Mouse (Mus musculus) cerebellum, postnatal 14 days (tissue): Measurements from ENCODE around the gene Etv6.

ENCODE experiments used
- DNase-seq, 2 experiments: peaks; one replicate each; pipeline ENCODE4 v3.0.0; 2021; ENCODE audit warnings: mixed read lengths in 2 of 2

Etv6 gene

DNA sequence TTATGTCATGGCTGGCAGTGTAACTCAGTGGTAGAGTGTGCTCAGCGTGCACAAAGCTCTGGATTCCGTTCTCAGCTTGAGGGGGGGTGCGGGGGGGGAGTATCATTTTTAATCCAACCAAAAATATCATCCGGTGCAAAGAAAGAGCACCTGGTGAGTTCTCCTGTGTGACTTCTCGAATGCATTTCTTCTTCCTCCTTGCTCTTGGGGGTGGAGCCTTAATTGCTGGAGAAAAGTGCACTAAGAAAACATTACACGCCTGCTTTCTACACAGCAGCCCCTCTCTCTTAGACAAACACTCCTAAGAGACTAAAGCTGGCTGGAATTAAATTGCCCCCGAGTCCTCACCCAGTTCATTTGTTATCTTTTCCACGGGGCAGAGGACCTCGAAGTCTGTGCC lies 139.6 kb downstream of the Etv6 start:
- no peak for DNase-seq

DNA sequence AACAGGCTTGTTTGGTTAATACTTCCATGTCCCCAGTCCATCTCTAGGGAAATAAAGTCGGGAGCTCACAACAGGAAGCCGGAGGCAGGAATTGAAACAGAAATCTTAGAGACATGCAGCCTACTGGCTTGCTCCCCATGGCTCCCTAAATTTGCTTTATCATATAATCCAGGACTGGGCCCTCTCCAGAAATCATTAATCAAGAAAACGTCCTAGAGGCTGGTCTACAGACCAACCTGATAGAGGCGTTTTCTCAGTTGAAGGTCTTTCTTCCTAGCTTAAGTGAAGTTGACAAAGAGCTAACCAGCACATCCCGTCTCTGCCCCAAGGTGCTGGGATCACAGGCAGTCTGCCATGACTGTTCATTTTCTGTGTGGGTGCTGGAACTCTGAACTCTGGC lies 141.7 kb downstream of the Etv6 start:
- DNase-seq = no peak

DNA sequence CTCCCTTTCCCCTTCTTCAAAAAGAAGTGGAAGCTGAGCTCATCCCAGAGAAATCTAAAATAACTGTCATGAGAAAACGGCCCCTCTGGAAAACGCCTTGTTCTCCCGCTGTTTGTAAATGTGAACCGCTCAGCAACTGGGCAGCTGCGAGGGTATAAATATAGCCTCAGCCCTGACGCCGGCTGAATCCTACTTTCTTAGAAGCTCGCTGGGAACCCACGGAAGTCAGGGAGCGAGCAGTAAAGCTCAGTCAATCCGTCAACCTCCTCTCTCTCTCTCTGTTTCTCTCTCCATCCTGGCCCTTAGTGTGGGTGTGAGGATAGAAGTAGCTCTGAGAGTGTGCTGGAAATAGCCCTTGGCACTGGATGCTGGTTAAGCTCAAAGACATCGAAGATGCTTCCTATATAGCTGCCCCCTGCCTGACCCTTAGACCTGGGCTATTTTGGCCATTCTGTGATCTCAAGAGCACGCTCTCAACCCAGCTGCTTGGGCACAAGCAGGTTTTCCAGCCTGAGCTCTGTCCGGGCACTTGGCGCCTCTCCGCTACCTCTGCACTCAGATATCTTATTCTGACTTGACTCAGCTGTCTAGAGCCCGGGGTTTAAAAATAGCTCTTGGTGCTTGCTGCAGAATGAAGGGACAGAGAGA lies 146.9 kb downstream of the Etv6 start:
- no peak for DNase-seq

DNA sequence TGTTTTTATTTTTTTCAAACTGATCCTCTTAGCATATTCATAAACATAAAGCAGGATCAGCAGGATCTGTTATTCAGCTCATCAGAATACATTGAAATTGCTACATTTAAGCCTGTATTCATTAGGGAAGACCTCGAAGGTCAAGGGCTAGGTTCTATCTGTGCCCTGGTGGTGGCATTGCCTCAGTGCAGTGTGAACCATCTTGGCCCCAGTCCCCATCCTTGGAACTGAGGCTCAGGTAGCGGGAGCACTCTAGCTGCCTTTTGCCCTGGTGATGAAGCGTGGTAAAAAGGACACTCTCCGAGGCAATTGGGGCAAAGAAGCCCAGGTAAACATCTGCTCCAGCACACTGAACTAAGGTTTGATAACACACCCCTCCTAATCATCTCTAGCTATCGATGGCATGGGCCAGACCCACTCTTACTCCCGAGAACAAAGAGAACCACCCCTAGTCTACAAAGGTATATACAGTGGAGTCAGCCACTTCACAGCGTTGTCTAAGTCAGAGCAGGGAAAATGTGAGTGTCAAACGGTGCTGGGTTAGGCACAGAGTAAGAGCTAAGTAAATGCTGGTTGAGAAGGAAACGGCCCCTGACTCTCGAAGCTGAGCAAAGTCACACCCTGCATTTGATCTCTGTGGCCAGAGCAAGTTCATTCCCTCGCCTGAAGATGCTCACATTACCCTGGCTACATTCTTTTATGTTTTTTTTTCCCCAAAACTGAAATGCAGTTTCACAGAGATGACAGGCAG lies 148.3 kb downstream of the Etv6 start:
- no peak for DNase-seq

DNA sequence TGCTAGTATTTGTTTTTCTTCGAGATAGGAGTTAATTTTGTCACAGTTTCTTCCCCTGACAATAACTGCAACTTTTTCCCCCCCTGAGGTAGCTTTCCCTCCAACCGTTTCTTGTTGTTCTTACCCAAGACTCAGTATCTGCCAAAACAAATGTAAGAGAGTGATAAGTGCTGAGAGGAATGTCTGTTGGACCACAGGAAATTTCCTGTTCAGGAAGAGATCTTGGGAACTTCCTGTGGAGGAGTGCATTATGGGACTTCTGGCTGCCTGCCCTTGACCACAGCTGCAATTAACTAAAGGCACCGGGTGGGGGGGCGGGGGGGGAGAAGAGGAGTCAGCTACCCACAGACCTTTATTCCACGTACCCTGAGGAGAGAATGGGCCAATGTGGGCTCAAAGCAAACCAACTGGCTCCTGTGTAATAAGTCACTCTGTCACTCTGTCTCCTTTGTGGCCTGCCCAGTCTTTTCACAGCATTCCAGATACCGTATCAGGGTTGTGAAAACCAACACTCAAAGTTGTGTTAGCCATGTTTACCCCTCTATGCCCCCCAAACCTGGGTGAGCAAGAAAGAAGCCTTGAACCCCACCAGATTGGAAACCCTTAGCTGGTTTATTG lies 150.9 kb downstream of the Etv6 start:
- peak in 1 of 2 experiments; percentile 11 for DNase-seq

DNA sequence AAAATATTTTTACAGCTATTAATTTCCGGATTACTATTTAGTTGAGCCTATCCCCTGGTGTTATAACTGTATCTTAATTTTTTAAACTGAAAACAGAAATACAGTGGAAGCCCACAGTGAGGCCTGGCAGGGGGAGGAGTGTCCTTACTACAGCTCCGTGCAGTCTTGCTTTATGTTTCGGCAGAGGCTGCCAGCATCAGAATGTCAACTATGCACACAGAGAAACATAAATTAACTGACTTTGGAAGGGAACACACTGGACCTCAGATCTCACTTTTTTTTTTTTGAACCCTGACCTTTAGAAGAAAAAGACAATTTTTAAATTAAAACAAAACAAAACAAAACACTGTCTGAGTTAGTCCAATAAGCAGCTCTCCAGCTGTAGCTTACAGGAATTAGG lies 153.2 kb downstream of the Etv6 start:
- DNase-seq = no peak

DNA sequence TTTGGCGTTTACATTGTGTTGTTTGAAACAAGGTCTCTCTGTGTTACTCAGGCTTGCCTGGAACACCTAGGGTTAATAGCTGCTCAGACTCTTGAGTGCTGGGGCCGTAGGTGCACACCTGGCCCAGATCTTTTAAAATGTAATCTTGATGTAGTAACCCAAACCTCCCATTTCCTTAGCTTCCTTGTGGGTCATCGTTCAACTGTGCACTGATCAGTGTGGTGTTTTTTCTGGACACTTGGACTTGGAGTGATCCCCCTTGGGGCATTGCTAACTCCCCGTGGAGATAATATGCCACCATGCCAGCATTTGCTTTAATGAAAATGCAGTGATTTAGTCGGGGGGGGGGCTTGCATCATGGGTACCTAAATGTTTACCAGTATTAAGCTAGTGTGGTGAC lies 153.7 kb downstream of the Etv6 start:
- peak in 1 of 2 experiments; percentile 9 for DNase-seq

DNA sequence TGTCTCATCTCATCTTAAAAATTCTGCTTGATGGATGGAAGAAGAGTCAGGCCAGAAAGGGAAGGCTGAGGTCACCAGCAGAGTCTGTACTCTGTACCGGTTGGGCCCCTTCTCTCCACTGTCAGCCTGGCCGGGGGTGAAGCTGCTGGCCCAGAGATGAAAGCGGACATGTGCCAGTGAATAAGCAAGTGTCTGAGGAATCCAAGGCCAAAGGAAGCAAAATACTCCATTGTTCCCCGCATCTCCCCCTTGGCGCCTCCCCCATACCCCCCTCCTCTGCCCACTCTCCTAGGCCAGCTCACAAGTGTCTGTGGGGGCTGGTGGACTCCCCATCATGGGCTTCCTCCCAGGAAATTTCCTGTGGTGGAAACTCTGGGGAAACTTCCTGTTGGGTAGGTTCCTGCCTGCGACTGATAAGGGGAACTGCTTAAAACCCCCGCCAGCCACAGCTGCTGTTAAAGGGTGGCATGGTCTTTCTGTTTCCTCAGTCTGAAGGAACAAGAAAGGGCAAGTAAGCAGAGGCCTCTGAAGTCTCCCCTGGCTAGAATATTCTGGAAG lies 154.2 kb downstream of the Etv6 start:
- peak; percentile 38 for DNase-seq

DNA sequence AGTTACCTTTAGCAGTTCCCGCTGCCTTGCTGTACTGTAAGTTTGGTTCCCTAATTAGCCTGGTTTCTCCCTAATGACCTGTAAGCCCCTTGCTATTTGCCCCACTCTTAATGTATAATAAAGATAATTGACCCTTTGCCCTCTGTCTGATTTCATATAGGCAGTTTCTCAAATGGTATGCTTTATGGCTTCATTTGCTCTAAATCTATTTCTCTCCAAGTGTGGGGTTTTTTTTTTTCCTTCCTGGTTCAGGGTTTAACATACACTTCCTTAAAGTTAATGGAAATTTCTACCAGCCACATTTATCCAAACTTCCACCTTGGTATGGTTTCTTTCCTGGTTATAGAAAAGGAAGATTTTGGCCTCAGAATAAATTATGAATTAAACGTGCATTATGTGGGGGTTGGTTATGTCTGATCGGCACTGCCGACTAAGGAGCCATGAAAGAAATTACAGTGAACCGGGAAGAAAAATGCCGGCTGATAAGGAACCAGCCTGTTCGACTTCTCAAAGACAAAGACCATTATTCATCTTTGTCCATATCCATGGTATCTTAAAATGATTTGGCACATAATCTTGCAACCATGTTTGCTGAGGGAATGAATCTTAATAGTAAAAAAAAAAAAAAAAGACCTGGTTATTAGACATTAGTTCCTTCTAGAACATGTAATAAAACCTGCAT lies 155.2 kb downstream of the Etv6 start:
- no peak for DNase-seq

DNA sequence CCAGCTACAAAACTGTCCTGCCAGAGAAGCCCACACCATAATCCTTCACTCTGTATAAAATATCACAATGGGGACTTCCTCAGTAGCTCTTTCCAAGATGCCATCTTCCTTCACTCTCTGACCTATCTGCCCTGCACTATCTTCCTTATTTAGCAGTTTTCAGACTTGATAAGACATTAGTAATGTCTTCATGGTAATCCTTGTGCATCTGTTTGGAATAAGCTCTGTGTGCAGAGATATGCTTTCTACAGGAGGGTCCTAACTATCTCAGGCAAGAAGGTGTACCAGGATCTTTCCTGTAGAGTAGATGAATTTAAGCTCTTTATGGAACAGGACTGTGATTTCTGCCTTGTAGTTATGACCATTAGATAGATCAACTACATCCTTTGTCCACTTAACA lies 157.2 kb downstream of the Etv6 start:
- no peak for DNase-seq

DNA sequence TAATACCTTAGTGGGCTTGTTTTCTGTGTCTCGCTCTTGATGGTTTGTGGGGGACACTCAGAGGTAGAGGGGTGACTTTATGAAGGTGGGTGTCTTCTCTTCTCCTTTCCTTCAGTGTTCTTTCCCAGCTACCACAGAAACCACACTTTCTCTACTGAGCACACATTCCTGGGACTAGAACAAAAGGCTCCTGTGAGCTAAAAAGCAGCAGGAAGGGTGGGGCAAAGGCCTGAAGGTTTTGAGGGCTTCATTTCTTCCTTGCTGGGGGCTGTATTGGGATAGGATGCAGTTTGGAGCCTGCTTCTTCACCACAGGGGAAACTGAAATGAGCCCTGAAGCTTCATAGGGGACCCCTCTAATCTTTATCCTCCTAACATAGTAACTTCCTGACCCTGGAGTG lies 164.4 kb downstream of the Etv6 start:
- no peak for DNase-seq

DNA sequence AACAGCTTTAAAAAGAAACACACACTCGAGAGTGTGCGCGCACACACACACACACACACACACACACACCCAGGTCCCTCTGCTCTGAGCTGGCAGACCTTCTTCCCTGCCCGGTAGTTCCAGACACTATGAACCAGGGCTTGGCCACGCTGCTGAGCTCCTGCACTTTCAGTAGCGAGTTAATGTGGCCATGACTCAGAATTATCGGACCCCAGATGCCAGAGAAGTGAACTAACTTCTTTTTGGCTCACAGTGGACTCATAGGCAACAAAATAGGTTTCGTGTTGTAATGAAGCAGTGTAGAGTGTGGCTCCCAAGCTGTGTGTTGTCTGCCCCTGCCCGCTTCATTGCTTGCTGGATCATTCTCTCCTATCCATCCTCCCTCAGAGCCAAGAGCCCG lies 165.1 kb downstream of the Etv6 start:
- DNase-seq = no peak

DNA sequence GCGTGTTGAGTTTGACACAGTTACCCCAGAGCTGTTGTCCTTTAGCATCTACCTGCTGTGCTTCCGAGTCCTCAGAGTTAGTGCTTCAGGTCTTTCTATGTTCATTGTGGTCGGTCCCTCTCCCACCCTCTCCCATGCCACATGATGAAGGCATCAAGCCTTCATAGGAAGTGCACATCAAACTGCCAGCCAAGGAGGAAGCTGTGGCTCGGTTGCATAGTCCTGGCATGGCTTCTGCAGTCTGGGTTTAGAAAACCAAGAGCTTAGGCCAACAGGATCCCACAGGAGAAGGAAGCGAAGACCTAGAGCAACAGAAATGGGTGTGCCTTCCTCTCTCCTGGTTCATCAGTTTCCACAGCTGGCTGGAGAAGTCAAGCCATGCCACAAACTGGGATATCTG lies 166.7 kb downstream of the Etv6 start:
- no peak for DNase-seq

DNA sequence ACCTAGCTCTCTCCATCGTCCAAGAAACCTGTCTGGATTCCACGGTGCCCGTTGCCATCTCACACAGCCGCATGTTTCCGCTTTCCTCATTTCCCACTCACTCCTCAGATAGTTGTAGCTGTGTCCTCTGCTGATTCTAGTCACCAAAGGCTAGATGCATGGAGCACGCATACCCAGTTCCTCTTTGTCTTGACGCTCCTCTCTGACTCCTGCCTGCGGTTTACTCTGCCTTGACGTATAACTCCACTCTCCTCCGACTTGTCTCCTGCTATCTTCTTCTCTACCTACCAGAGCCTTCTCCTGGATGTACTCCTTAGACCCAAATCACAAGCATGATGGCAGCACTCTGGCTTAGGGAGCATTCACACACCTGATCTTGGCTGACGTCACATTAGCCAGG lies 169.7 kb downstream of the Etv6 start:
- DNase-seq = no peak

DNA sequence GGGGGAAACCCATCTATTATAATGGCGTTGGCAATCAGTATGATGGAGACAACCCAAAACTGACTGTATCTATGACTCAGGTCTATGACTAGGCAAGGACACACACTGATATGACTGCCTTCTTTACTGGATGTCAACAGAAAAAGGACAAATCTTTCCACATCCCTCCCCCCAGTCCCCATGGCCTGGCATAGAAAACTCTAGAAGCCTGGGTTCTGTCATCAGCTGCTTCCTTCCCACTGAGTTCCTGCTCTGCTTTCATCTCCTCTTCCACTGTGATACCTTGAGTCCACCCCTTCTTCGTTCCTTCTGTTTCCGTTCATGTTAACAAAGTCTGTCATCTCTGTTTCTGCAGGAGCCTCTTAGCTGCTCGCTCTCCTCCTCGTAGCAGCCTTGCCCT lies 170.2 kb downstream of the Etv6 start:
- no peak for DNase-seq

DNA sequence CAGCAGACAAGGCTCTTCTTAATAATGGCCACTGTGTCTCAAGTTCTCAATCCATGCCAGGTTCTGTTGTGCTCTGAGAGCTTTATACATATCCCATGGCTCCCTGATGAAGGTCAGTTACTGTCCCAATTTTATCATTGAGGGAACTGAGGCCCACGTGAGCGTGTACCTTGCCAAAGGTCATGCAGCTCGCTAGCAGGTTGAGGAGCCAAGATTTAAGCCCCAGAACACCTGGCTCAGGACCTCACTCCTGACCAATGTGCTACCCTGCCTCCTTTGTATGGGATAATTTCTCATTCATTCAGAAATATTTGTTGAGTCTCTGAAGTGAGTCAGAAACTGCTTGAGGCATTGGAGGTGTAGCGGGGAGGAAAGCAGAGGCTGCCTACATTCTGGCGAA lies 170.8 kb downstream of the Etv6 start:
- no peak for DNase-seq

DNA sequence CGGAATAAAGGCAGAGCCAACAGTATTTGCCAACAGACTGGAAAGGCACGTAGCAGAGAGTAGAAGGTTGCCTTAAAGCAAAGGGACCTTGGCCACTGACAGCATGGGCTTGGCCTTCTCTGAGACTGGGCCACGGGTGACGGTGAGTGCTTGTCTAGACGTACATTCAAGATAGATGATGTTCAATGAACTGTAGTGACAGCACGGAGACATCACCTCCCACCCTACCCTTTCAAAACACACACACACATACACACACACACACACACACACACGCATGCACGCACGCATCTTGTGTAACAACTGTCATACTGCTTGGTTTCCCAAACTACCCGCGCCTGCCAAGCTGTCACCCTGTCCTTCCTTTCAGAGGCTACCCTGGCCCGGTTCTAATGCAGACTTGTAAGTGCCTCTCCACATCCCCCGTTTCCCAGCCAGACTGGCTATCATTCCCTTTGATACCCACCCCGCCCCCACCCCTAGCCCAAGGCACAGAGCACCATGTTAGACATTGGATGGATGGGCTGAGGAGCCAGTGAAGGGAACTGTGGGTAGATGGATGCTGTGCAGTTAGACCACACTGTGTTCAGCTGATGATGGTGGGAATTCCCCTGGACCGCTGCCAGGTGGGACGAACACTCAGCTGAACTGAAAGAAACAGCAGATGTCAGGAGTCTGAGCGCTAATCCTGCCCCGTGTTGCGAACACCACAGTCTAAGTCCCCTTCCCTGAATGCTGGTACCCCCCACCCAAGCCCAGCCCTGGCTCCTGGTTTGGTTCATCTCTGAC lies 172.1 kb downstream of the Etv6 start:
- peak; percentile 79 to 91 for DNase-seq

DNA sequence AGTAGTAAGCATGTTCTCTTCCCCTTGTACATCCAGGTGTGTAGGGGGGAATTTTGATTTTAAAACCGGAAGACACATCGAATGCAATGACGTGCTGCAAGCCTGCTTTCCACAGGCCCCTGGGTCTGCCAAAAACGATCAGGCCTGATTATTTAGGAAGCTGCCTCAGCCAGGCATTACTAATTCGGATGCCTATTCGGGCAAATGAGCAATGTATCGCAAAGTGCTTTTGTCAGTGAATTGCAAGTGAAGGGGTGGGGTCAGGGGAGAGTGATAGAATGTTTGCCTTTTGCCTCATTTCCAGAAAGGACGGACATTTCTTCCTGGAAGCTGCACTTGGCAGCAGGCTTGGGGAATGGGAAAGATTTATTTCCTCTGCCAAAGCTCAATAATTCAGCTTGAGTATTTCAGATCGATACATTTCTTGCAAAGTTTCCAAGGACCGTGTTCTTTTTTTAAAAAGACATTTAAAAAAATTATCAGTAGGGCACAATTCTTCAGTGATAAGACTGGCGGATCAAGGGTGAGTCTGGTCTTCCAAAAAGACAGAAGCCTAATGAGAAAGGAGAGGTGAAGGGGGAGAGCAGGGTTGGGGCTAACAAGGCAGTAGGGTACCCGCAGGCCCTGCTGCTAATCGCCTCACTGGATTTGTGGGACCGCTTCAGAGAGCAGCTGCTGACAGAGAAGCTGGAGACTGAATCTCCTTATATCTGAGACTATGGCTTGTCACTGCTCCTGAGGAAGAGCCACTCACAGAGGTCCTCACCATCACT lies 172.9 kb downstream of the Etv6 start:
- DNase-seq = peak; percentile 47 to 52

DNA sequence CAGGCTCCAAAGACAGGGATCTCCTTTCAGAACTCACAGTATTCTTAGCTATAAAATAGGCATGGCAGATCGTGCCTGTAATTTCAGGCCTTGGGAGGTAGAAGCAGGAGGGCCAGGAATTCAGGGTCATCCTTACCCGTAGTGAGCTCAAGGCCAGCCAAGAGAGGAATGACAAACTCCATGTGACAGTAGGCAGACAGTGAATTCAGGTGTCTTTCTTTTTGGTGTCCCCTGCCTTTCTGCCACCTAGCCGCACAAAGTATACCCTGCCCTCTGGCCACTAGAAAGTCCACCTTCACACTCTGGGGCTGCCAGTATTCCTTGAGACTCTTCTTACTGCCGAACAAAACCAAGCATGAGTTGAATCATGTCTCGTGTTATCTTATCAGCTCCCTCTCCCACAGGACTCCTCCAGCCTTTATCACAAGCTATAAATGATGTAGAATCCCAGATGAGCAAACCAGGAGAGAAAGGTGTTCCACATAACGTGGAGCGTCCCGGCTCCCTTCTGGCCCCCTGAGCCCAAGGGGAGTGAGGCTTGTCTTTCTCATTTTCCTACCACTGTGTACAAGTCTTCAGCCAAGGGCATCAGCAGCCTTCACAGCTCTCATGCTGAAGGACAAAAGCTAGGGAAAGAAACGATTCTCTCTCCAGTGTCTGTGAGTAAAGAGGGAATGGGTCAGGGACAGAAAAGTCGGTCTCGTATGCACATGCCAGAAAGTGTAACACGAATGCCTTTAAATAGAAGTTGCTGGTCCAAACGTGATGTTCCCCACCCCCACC lies 175.4 kb downstream of the Etv6 start:
- no peak for DNase-seq

DNA sequence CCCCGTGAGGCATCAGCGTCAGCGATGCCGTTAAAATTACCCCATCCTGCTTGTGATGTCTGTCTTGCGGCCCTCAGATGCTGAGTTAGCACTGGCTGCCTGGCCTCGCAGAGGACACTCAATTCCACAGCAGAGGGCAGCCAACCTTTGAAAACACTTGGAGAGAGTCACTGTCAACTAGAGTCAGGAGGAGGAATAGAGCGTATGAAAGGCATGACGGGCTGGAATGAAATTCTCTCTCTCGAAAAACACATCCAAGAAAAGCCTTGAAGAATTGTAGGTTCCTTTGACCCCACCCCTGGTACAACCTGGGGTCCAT lies 175.9 kb downstream of the Etv6 start:
- peak in 1 of 2 experiments; percentile 16 for DNase-seq

DNA sequence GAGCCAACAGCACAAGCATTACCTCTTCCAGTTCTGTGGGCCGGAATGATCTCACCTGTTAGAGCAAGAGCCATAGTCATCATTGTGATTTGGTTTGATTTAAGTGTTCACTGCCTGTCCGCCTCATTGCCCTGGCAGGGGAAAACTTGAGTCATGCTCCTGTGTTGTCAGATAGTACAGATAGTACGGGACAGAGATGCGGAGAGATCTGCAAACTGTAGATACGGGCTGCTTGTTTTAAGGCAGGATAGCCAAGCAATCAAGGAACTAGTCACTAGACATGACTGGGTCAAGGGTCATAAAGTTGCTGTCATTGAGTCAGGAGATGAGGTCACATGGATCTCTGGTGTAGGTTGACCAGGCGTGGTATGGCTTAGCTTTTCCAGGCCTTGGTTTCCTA lies 182.2 kb downstream of the Etv6 start:
- DNase-seq = no peak
